Mouse (Mus musculus): ENCODE data around the gene Vmn1r84.

The Vmn1r84 gene

DNA sequence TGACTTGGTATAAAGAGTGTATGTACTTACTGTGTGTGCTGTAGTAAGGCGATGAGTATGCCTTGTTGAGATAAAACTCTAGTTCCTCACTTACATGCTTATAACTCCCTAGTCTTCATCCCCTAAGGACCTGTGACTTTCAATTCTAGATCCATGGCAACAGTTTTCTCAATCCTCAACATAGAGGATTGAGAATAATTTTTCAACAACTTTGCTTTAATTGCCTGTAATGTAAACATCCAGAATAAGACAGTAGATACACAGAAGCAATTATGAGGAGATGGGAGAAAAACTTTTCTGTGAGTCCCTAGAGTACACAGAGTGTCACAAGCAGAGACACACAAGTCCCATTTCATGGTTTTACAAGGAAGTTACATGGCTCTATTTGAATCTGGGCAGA, at the start of gene Vmn1r84:
Vmn1r84 (minus strand) TSS at position 101 of the 400 bp plus-strand sequence.
- no peak for ATAC-seq (ENCODE audit: insufficient number of reproducible peaks, low FRiP score, low TSS enrichment)

DNA sequence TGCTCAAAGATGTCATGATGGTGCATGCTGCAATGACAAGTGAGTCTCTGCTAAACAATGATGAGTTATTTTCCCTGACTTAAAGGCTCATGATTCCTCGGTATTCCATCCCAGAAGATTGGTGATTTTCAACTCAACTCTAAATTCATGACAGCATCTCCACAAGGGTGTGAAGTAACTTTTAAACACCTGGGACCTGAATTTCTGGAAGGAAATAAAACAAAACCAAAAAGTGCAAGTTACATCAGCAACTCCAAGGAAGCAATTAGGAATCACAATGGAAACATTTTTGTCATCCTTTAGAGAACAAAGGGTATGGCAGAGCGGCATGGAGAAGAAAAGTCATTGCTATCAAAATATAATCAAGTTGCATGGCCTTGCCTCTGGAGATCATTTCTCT, 39.7 kb downstream of the Vmn1r84 start, which contains the start of gene Vmn1r83:
Vmn1r83 (minus strand) TSS at position 101 of the 400 bp plus-strand sequence.
- ATAC-seq (ENCODE audit: insufficient number of reproducible peaks, low FRiP score, low TSS enrichment) = no peak

Measured in cerebellum, adult (tissue).